13 mouse cellular contexts compared by ENCODE assay signal in the genomic region with DNA sequence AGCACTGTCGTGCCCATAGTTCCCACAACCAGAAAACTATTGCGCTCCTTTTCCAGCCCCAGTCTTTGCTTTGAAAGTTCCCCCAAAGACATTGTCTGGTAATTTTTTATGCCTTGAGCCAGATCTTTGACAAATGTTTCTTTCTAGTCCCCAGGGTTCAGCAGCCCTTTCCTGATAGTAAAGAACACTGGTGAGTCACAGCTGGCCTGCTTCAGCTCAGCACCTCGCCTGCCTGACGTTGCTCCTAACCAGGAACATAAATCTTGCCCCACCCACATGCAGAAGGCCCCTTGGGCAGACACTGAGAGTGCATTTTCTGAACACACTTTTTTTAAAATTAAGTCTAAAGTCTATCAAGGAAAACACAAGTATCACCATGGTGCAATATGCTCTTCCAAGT. TPM values are rescaled to one million over a fixed set of nuclear protein-coding genes. Genes with fewer than 3 reads are reported as not detected.
DNase-seq lines count a peak whose midpoint lies in the region; ATAC-seq and TF ChIP-seq lines count a peak whose summit lies in the region.
"Had no signal": no experiment of that assay in that cellular context is flagged by ENCODE, and none has a peak within 500 bp of the region (broad histone marks: within the 10 kb centered on the region; RNA-seq: fewer than 3 reads in every experiment).

No protein-coding gene starts in this region.

- H3K27ac ChIP-seq in kidney, embryonic 14.5 days (ENCODE audit: low read depth, low read length): peak overlapping the region; percentile 73
- peak overlapping the region; percentile 64; the same call in 1 of the 2 replicates for H3K27ac ChIP-seq in heart, postnatal 0 days (ENCODE audit: low read depth)
- no peak overlapping the region for H3K27ac ChIP-seq in neural tube, embryonic 15.5 days (replicated peaks)
- H3K27ac ChIP-seq: forebrain, embryonic 10.5 days; liver, embryonic 13.5 days had no signal

- H3K9me3 ChIP-seq in kidney, embryonic 14.5 days (ENCODE audit: control insufficient read depth, low read length): no peaks in the 10 kb centered on the region
- H3K9me3 ChIP-seq in heart, postnatal 0 days (replicated peaks; ENCODE audit: control insufficient read depth, low read length): no peaks in the 10 kb centered on the region
- H3K9me3 ChIP-seq in neural tube, embryonic 15.5 days (replicated peaks): no peaks in the 10 kb centered on the region; the same call in 1 of the 2 replicates
- H3K9me3 ChIP-seq: forebrain, embryonic 10.5 days; liver, embryonic 13.5 days had no signal

- no peak for DNase-seq in kidney, adult 9 months
- DNase-seq in heart, adult 11 months: peak; percentile 95
- peak; percentile 62 for DNase-seq in heart, postnatal 0 days (ENCODE audit: low spot score)
- peak; percentile 48 for DNase-seq in lung, postnatal 14 days
- no peak for DNase-seq in left cerebral cortex, adult 9 months (ENCODE audit: low spot score in 2 of 2)
- no peak for DNase-seq in cerebellum, postnatal 36 days
- DNase-seq: liver, embryonic 13.5 days had no signal

- H3K36me3 ChIP-seq in kidney, embryonic 14.5 days (ENCODE audit: control insufficient read depth, insufficient read depth, low read length): no peaks in the 10 kb centered on the region
- H3K36me3 ChIP-seq in heart, postnatal 0 days (replicated peaks; ENCODE audit: control insufficient read depth, insufficient read depth, low read length): no peaks in the 10 kb centered on the region
- peaks cover 2% of the 10 kb centered on the region; the same call in 1 of the 2 replicates for H3K36me3 ChIP-seq in neural tube, embryonic 15.5 days
- H3K36me3 ChIP-seq: forebrain, embryonic 10.5 days; liver, embryonic 13.5 days had no signal

- no peak for TF ChIP-seq EP300 in heart, postnatal 0 days (IDR thresholded peaks at IDR 0.05; ENCODE audit: low read depth)

- TF ChIP-seq CTCF in heart, postnatal 0 days (IDR thresholded peaks at IDR 0.05; ENCODE audit: low read depth): no peak

- no peak overlapping the region for H3K4me3 ChIP-seq in kidney, embryonic 14.5 days (ENCODE audit: low read length)
- H3K4me3 ChIP-seq in heart, postnatal 0 days (ENCODE audit: low read depth, low read length): no peak overlapping the region
- H3K4me3 ChIP-seq in neural tube, embryonic 15.5 days (replicated peaks): no peak overlapping the region
- H3K4me3 ChIP-seq: forebrain, embryonic 10.5 days; liver, embryonic 13.5 days had no signal

- peak; percentile 81; the same call in 1 of the 2 replicates for ATAC-seq in kidney, embryonic 14.5 days (ENCODE audit: low FRiP score, low TSS enrichment)
- ATAC-seq in heart, postnatal 0 days (ENCODE audit: insufficient read depth, low read depth): peak; percentile 63; the same call in 1 of the 2 replicates
- no peak for ATAC-seq in neural tube, embryonic 15.5 days (ENCODE audit: low FRiP score)

- H3K9ac ChIP-seq in kidney, embryonic 14.5 days (ENCODE audit: low read depth, low read length): no peak overlapping the region
- no peak overlapping the region for H3K9ac ChIP-seq in heart, postnatal 0 days (replicated peaks; ENCODE audit: low read depth, low read length)
- no peak overlapping the region for H3K9ac ChIP-seq in neural tube, embryonic 15.5 days (replicated peaks)
- H3K9ac ChIP-seq: liver, embryonic 13.5 days had no signal

- no peaks in the 10 kb centered on the region for H3K27me3 ChIP-seq in kidney, embryonic 14.5 days (ENCODE audit: control insufficient read depth, insufficient read depth, low read length)
- no peaks in the 10 kb centered on the region for H3K27me3 ChIP-seq in heart, postnatal 0 days (ENCODE audit: control insufficient read depth, insufficient read depth, low read length)
- no peaks in the 10 kb centered on the region for H3K27me3 ChIP-seq in neural tube, embryonic 15.5 days (replicated peaks)

- no peak overlapping the region; the same call in 1 of the 2 replicates for H3K4me2 ChIP-seq in kidney, embryonic 14.5 days (replicated peaks; ENCODE audit: low read depth, low read length)
- H3K4me2 ChIP-seq in heart, postnatal 0 days (ENCODE audit: low read depth, low read length): no peak overlapping the region
- H3K4me2 ChIP-seq in neural tube, embryonic 15.5 days: no peak overlapping the region
- H3K4me2 ChIP-seq: liver, embryonic 13.5 days had no signal

- H3K4me1 ChIP-seq in kidney, embryonic 14.5 days (ENCODE audit: control insufficient read depth, insufficient read depth, low read length): 0 out of 2 replicates have a peak, but pooled peaks cover 26% of the 10 kb centered on the region
- peaks cover 4% of the 10 kb centered on the region; the same call in 1 of the 2 replicates for H3K4me1 ChIP-seq in heart, postnatal 0 days (ENCODE audit: control insufficient read depth, insufficient read depth)
- H3K4me1 ChIP-seq in neural tube, embryonic 15.5 days: peaks cover 5% of the 10 kb centered on the region; the same call in 1 of the 2 replicates
- H3K4me1 ChIP-seq: liver, embryonic 13.5 days had no signal

- 10% methylated on average over 4 of the region's 4 CpGs for WGBS in kidney, embryonic 14.5 days
- 35% methylated on average over 4 of the region's 4 CpGs for WGBS in heart, postnatal 0 days
- WGBS in neural tube, embryonic 15.5 days: 44% methylated on average over 4 of the region's 4 CpGs

RNA-seq across cellular contexts. Expression of a gene that starts 3.6 kb away (rescaled TPM):
- polyA plus RNA-seq in kidney, embryonic 14.5 days (2014; fragmentation: Nextera tagmentation; extraction: Ambion mirVana): not detected in 2 replicates
- total RNA-seq in heart, postnatal 0 days (2014; rRNA removed; ENCODE audit: low replicate concordance): not detected in 2 replicates
- polyA plus RNA-seq in heart, postnatal 0 days (2015; fragmentation: Nextera tagmentation; extraction: Ambion mirVana): not detected in 2 replicates
- 0.27 TPM in 2 replicates for polyA plus RNA-seq in neural tube, embryonic 15.5 days (2015; fragmentation: Nextera tagmentation; extraction: Ambion mirVana)
- total RNA-seq: layer of hippocampus, postnatal 14 days; midbrain, postnatal 0 days had no signal
- polyA plus RNA-seq: forebrain, embryonic 10.5 days; hindbrain, embryonic 11.5 days; liver, embryonic 13.5 days had no signal

RNA-seq across cellular contexts. Expression of a gene that starts 14.8 kb away (rescaled TPM):
- polyA plus RNA-seq in kidney, embryonic 14.5 days (2014; fragmentation: Nextera tagmentation; extraction: Ambion mirVana): 5.2 and 5.9 TPM in 2 replicates
- 8.5 and 19.6 TPM in 2 replicates for total RNA-seq in heart, postnatal 0 days (2014; rRNA removed; ENCODE audit: low replicate concordance)
- 3.2 and 5.0 TPM in 2 replicates for polyA plus RNA-seq in heart, postnatal 0 days (2015; fragmentation: Nextera tagmentation; extraction: Ambion mirVana)
- polyA plus RNA-seq in neural tube, embryonic 15.5 days (2015; fragmentation: Nextera tagmentation; extraction: Ambion mirVana): 58.4 and 71.2 TPM in 2 replicates

Comparison
In these comparisons a context has a peak if more than half of its experiments do, and no peak if none do; other contexts are left out.
1. DNase-seq: peak in heart, adult 11 months (single experiment), heart, postnatal 0 days (single experiment) and lung, postnatal 14 days (single experiment); none in kidney, adult 9 months (single experiment), left cerebral cortex, adult 9 months (0 of 2) and cerebellum, postnatal 36 days (0 of 2).